Mouse (Mus musculus): ENCODE results near the gene Hectd3. TPM values are rescaled to one million over a fixed set of nuclear protein-coding genes. Genes with fewer than 3 reads are reported as not detected.

Gene Hectd3
- 10.1 and 10.2 TPM in 2 replicates for polyA plus RNA-seq (2011; ENCODE audit: insufficient read length, low read depth, missing spikeins)

- Histone ChIP-seq H3K27ac (ENCODE audit: insufficient read depth, low read length) (no peak within 1 kb of the TSS), H3K4me1 (ENCODE audit: control insufficient read depth, insufficient read depth, low read length) (peaks cover 3% of the 10 kb centered on the region; the same call in 1 of the 2 replicates), H3K4me3 (ENCODE audit: insufficient read depth, low read length) (peak within 1 kb of the TSS; percentile 83)
- TF ChIP-seq CTCF (IDR thresholded peaks at IDR 0.05; ENCODE audit: borderline replicate concordance, insufficient read depth, low read length) (no peak), POLR2A (IDR thresholded peaks at IDR 0.05; ENCODE audit: low read depth, low read length) (no peak; the same call in 1 of the 2 replicates)
These were observed at the start of gene Hectd3 for GRCm38 (mm10) chr4:116995131-116995797. Gene Hectd3 (plus strand): TSS chr4:116995317.

DNA sequence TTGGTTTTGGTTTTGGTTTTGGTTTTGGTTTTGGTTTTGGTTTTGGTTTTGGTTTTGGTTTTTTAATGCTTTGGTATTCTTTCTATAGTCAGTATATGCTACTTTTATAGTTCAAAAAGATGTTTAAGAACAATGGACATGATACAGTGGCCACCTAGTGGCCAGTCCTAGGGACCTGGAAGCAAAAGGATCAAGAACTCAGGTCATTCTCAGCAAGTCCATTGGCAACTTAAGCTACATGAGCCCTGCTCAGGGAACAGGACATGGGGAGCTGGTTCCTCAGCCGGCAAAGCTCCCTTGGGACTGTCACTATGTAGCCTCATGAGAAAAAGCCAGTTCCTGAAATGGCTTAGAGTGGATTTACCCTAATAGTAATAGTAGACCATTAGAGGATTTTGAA is 43.5 kb upstream of the Hectd3 start:
- no peak for TF ChIP-seq POLR2A (IDR thresholded peaks at IDR 0.05; ENCODE audit: low read depth, low read length)
- no peak for TF ChIP-seq CTCF (IDR thresholded peaks at IDR 0.05; ENCODE audit: borderline replicate concordance, insufficient read depth, low read length)
- H3K4me1 ChIP-seq (ENCODE audit: control insufficient read depth, insufficient read depth, low read length): no peaks in the 10 kb centered on the region
- H3K27ac ChIP-seq (ENCODE audit: insufficient read depth, low read length): no peak overlapping the region
- H3K4me3 ChIP-seq (ENCODE audit: insufficient read depth, low read length): no peak overlapping the region

- Histone ChIP-seq H3K27ac (ENCODE audit: insufficient read depth, low read length) (no peak overlapping the region), H3K4me3 (ENCODE audit: insufficient read depth, low read length) (no peak overlapping the region), H3K4me1 (ENCODE audit: control insufficient read depth, insufficient read depth, low read length) (no peaks in the 10 kb centered on the region)
- TF ChIP-seq CTCF (IDR thresholded peaks at IDR 0.05; ENCODE audit: borderline replicate concordance, insufficient read depth, low read length): no peak
- TF ChIP-seq POLR2A (IDR thresholded peaks at IDR 0.05; ENCODE audit: low read depth, low read length): no peak
These were observed 40.2 kb upstream of the Hectd3 start for GRCm38 (mm10) chr4:116954951-116955350.

GRCm38 (mm10) chr4:116976503-116976902 is 18.6 kb upstream of the Hectd3 start:
- no peaks in the 10 kb centered on the region for H3K4me1 ChIP-seq (ENCODE audit: control insufficient read depth, insufficient read depth, low read length)
- H3K4me3 ChIP-seq (ENCODE audit: insufficient read depth, low read length): no peak overlapping the region
- TF ChIP-seq CTCF (IDR thresholded peaks at IDR 0.05; ENCODE audit: borderline replicate concordance, insufficient read depth, low read length): no peak
- TF ChIP-seq POLR2A (IDR thresholded peaks at IDR 0.05; ENCODE audit: low read depth, low read length): no peak
- H3K27ac ChIP-seq (ENCODE audit: insufficient read depth, low read length): no peak overlapping the region

- Histone ChIP-seq H3K4me1 (ENCODE audit: control insufficient read depth, insufficient read depth, low read length) (no peaks in the 10 kb centered on the region), H3K27ac (ENCODE audit: insufficient read depth, low read length) (no peak overlapping the region), H3K4me3 (ENCODE audit: insufficient read depth, low read length) (no peak overlapping the region)
- no peak for TF ChIP-seq POLR2A (IDR thresholded peaks at IDR 0.05; ENCODE audit: low read depth, low read length)
- TF ChIP-seq CTCF (IDR thresholded peaks at IDR 0.05; ENCODE audit: borderline replicate concordance, insufficient read depth, low read length): no peak
These were observed 9.4 kb upstream of the Hectd3 start for GRCm38 (mm10) chr4:116985681-116986080.

DNA sequence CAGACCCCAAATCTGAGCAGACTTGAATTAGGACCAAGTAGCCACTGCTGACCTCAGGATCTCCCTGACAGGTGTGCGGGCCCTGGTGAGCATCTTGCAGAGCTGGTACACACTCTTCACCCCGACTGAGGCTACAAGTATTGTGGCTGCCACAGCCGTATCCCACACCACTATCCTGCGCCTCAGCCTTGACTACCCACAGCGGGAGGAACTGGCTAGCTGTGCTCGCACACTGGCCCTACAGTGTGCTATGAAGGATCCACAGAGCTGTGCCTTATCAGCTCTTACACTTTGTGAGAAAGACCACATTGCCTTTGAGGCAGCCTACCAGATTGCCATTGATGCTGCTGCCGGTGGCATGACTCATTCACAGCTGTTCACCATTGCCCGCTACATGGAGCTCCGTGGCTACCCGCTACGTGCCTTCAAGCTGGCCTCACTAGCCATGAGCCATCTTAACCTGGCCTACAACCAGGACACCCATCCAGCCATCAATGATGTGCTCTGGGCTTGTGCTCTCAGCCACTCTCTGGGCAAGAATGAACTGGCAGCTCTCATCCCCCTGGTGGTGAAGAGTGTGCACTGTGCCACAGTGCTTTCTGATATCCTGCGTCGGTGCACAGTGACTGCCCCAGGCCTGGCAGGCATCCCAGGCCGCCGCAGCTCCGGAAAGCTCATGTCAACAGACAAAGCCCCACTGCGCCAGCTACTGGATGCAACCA is 8.6 kb upstream of the Hectd3 start:
- no peak for TF ChIP-seq POLR2A (IDR thresholded peaks at IDR 0.05; ENCODE audit: low read depth, low read length)
- TF ChIP-seq CTCF (IDR thresholded peaks at IDR 0.05; ENCODE audit: borderline replicate concordance, insufficient read depth, low read length): peak; percentile 70; the same call in 1 of the 2 replicates
- Histone ChIP-seq H3K4me3 (ENCODE audit: insufficient read depth, low read length) (no peak overlapping the region), H3K4me1 (ENCODE audit: control insufficient read depth, insufficient read depth, low read length) (no peaks in the 10 kb centered on the region), H3K27ac (ENCODE audit: insufficient read depth, low read length) (no peak overlapping the region)

- no peaks in the 10 kb centered on the region for H3K4me1 ChIP-seq (ENCODE audit: control insufficient read depth, insufficient read depth, low read length)
- no peak overlapping the region for H3K27ac ChIP-seq (ENCODE audit: insufficient read depth, low read length)
- no peak overlapping the region for H3K4me3 ChIP-seq (ENCODE audit: insufficient read depth, low read length)
- TF ChIP-seq POLR2A (IDR thresholded peaks at IDR 0.05; ENCODE audit: low read depth, low read length): no peak
- no peak for TF ChIP-seq CTCF (IDR thresholded peaks at IDR 0.05; ENCODE audit: borderline replicate concordance, insufficient read depth, low read length)
These were observed 8.0 kb upstream of the Hectd3 start for GRCm38 (mm10) chr4:116987122-116987456.

DNA sequence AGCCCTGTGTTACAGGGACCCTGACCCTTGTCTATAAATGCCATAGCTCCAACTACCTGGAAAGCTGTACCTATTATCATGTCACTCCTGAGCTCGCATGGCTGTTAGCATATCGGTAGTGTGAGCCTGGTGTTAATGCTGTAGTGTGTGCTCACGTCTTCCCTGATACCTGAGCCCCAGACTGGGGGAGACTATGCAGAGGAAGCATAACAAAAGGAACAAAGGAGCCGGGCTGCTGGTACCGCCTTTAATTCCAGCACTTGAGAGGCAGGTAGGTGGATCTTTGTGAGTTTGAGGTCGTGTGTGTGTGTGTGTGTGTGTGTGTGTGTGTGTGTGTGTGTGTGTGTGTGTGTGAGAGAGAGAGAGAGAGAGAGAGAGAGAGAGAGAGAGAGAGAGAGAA is 5.4 kb upstream of the Hectd3 start:
- TF ChIP-seq POLR2A (IDR thresholded peaks at IDR 0.05; ENCODE audit: low read depth, low read length) (no peak), CTCF (IDR thresholded peaks at IDR 0.05; ENCODE audit: borderline replicate concordance, insufficient read depth, low read length) (no peak)
- Histone ChIP-seq H3K27ac (ENCODE audit: insufficient read depth, low read length) (no peak overlapping the region), H3K4me1 (ENCODE audit: control insufficient read depth, insufficient read depth, low read length) (0 out of 2 replicates have a peak, but pooled peaks cover under 1% of the 10 kb centered on the region), H3K4me3 (ENCODE audit: insufficient read depth, low read length) (no peak overlapping the region)

GRCm38 (mm10) chr4:116991366-116991765 is 3.8 kb upstream of the Hectd3 start:
- peaks cover 3% of the 10 kb centered on the region; the same call in 1 of the 2 replicates for H3K4me1 ChIP-seq (ENCODE audit: control insufficient read depth, insufficient read depth, low read length)
- H3K27ac ChIP-seq (ENCODE audit: insufficient read depth, low read length): no peak overlapping the region
- no peak overlapping the region for H3K4me3 ChIP-seq (ENCODE audit: insufficient read depth, low read length)
- no peak for TF ChIP-seq POLR2A (IDR thresholded peaks at IDR 0.05; ENCODE audit: low read depth, low read length)
- peak; percentile 86 for TF ChIP-seq CTCF (IDR thresholded peaks at IDR 0.05; ENCODE audit: borderline replicate concordance, insufficient read depth, low read length)

Data from embryonic fibroblast, embryonic 13.5 days (primary cell).